17 mouse cellular contexts compared by ENCODE assay signal in the genomic region with DNA sequence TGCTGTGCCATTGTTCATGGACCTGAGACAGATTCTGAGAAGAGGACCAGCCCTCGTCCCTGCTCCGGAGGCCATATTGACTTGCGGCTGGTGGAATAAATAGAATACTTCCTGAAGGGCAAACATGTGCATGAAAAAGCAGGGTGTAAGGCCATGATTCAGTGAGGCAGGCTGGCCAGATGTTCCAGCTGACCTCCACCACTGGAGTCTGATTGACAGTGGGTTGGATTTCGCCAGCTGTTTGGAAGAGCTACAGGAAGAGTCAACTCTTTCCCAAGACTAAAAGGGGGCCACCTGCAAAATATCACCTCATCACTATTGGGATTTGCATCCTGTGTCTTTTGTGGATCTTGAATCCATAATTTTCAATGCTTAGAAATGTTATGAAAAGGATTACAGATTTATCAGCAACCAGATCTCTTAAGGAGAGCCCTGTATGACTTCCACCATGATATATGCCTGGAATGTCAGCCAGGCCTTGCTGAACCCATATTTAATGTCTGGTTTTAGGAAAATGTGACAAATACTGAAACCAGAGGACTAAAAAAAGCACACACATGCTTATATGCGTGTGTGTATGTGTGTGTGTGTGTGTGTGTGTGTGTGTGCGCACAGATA.
A peak's percentile ranks its signal among the peaks of the same experiment; 100 is the strongest.
DNase-seq lines count a peak whose midpoint lies in the region; ATAC-seq and TF ChIP-seq lines count a peak whose summit lies in the region.
"Had no signal": no experiment of that assay in that cellular context is flagged by ENCODE, and none has a peak within 500 bp of the region (broad histone marks: within the 10 kb centered on the region; RNA-seq: fewer than 3 reads in every experiment).

No protein-coding gene starts in this region.

- no peak for TF ChIP-seq EP300 in lung, postnatal 0 days (IDR thresholded peaks at IDR 0.05)

- no peaks in the 10 kb centered on the region for H3K27me3 ChIP-seq in limb, embryonic 11.5 days (ENCODE audit: control insufficient read depth, insufficient read depth, low read length)
- H3K27me3 ChIP-seq in limb, embryonic 10.5 days (ENCODE audit: low read depth, poor library complexity, severe bottlenecking), result no peaks in the 10 kb centered on the region
- H3K27me3 ChIP-seq in embryonic facial prominence, embryonic 11.5 days (ENCODE audit: control insufficient read depth, insufficient read depth, low read length), result no peaks in the 10 kb centered on the region
- no peaks in the 10 kb centered on the region for H3K27me3 ChIP-seq in kidney, embryonic 15.5 days
- H3K27me3 ChIP-seq in stomach, embryonic 16.5 days (ENCODE audit: control insufficient read depth, insufficient read depth, low read length), result no peaks in the 10 kb centered on the region
- H3K27me3 ChIP-seq in lung, postnatal 0 days (replicated peaks; ENCODE audit: insufficient read depth, low read length), result no peaks in the 10 kb centered on the region
- H3K27me3 ChIP-seq in forebrain, embryonic 14.5 days (replicated peaks; ENCODE audit: control insufficient read depth, insufficient read depth, low read length), result no peaks in the 10 kb centered on the region
- H3K27me3 ChIP-seq: liver, embryonic 13.5 days; megakaryocyte, embryonic 14.5 days had no signal

- H3K36me3 ChIP-seq in limb, embryonic 11.5 days (ENCODE audit: control insufficient read depth, insufficient read depth, low read length), result no peaks in the 10 kb centered on the region
- no peaks in the 10 kb centered on the region for H3K36me3 ChIP-seq in limb, embryonic 10.5 days
- H3K36me3 ChIP-seq in embryonic facial prominence, embryonic 11.5 days (replicated peaks; ENCODE audit: control insufficient read depth, insufficient read depth, low read depth, low read length), result no peaks in the 10 kb centered on the region
- no peaks in the 10 kb centered on the region for H3K36me3 ChIP-seq in kidney, embryonic 15.5 days
- no peaks in the 10 kb centered on the region for H3K36me3 ChIP-seq in stomach, embryonic 16.5 days (ENCODE audit: control insufficient read depth, insufficient read depth, low read length)
- no peaks in the 10 kb centered on the region for H3K36me3 ChIP-seq in lung, postnatal 0 days (ENCODE audit: insufficient read depth, low read length)
- no peaks in the 10 kb centered on the region for H3K36me3 ChIP-seq in forebrain, embryonic 14.5 days (ENCODE audit: control insufficient read depth, insufficient read depth, low read length)
- H3K36me3 ChIP-seq: G1E; liver, embryonic 13.5 days had no signal

- WGBS in limb, embryonic 11.5 days, result 79% methylated on average over 6 of the region's 6 CpGs
- WGBS in limb, embryonic 10.5 days, result 84% methylated on average over 6 of the region's 6 CpGs
- 79% methylated on average over 6 of the region's 6 CpGs for WGBS in embryonic facial prominence, embryonic 11.5 days
- WGBS in kidney, embryonic 15.5 days, result 52% methylated on average over 6 of the region's 6 CpGs
- 56% methylated on average over 6 of the region's 6 CpGs for WGBS in stomach, embryonic 16.5 days
- 79% methylated on average over 6 of the region's 6 CpGs for WGBS in lung, postnatal 0 days
- 90% methylated on average over 6 of the region's 6 CpGs for WGBS in forebrain, embryonic 14.5 days

- no peak overlapping the region for H3K4me2 ChIP-seq in limb, embryonic 11.5 days (ENCODE audit: low read depth, severe bottlenecking)
- no peak overlapping the region for H3K4me2 ChIP-seq in embryonic facial prominence, embryonic 11.5 days (ENCODE audit: low read depth, low read length)
- H3K4me2 ChIP-seq in kidney, embryonic 15.5 days, result no peak overlapping the region
- H3K4me2 ChIP-seq in stomach, embryonic 16.5 days (ENCODE audit: low read depth, low read length), result no peak overlapping the region
- H3K4me2 ChIP-seq in lung, postnatal 0 days (replicated peaks; ENCODE audit: low read depth, low read length), result no peak overlapping the region
- H3K4me2 ChIP-seq in forebrain, embryonic 14.5 days (ENCODE audit: low read length), result no peak overlapping the region
- H3K4me2 ChIP-seq: liver, embryonic 13.5 days had no signal

- no peak overlapping the region for H3K4me3 ChIP-seq in limb, embryonic 11.5 days (ENCODE audit: low read depth, low read length)
- H3K4me3 ChIP-seq in limb, embryonic 10.5 days, result no peak overlapping the region
- H3K4me3 ChIP-seq in embryonic facial prominence, embryonic 11.5 days (ENCODE audit: low read depth, low read length), result no peak overlapping the region
- H3K4me3 ChIP-seq in kidney, embryonic 15.5 days (replicated peaks), result no peak overlapping the region
- H3K4me3 ChIP-seq in stomach, embryonic 16.5 days (replicated peaks; ENCODE audit: low read length), result no peak overlapping the region
- no peak overlapping the region for H3K4me3 ChIP-seq in lung, postnatal 0 days (ENCODE audit: low read depth, low read length)
- no peak overlapping the region for H3K4me3 ChIP-seq in forebrain, embryonic 14.5 days (ENCODE audit: low read depth, low read length)
- H3K4me3 ChIP-seq: liver, embryonic 13.5 days; megakaryocyte, embryonic 14.5 days had no signal

- peak; percentile 33 for DNase-seq in limb, embryonic 11.5 days (ENCODE audit: low spot score)
- DNase-seq in limb, embryonic 10.5 days (ENCODE audit: low spot score), result no peak
- DNase-seq in embryonic facial prominence, embryonic 11.5 days (ENCODE audit: low spot score), result peak; percentile 13
- no peak for DNase-seq in adrenal gland, postnatal 36 days
- DNase-seq in lung, postnatal 0 days (ENCODE audit: low spot score), result no peak
- no peak for DNase-seq in forebrain, embryonic 14.5 days (ENCODE audit: low spot score)
- DNase-seq: cerebellum, postnatal 10 days; forebrain, postnatal 0 days; heart, postnatal 4 days; left cerebral cortex, postnatal 4 days; liver, embryonic 13.5 days; spleen, adult 18-20 months; thymus, postnatal 14 days had no signal

- no peaks in the 10 kb centered on the region for H3K9me3 ChIP-seq in limb, embryonic 11.5 days (ENCODE audit: control insufficient read depth, low read length)
- no peaks in the 10 kb centered on the region for H3K9me3 ChIP-seq in limb, embryonic 10.5 days (replicated peaks)
- H3K9me3 ChIP-seq in embryonic facial prominence, embryonic 11.5 days (replicated peaks; ENCODE audit: control insufficient read depth, low read length), result no peaks in the 10 kb centered on the region
- H3K9me3 ChIP-seq in kidney, embryonic 15.5 days (replicated peaks), result no peaks in the 10 kb centered on the region
- no peaks in the 10 kb centered on the region for H3K9me3 ChIP-seq in stomach, embryonic 16.5 days (replicated peaks; ENCODE audit: control insufficient read depth, low read length)
- no peaks in the 10 kb centered on the region for H3K9me3 ChIP-seq in lung, postnatal 0 days (ENCODE audit: low read length)
- no peaks in the 10 kb centered on the region for H3K9me3 ChIP-seq in forebrain, embryonic 14.5 days (replicated peaks; ENCODE audit: control insufficient read depth, low read length)
- H3K9me3 ChIP-seq: liver, embryonic 13.5 days; megakaryocyte, embryonic 14.5 days had no signal

- no peak for ATAC-seq in limb, embryonic 11.5 days (ENCODE audit: insufficient number of reproducible peaks, low FRiP score, low TSS enrichment, low read depth)
- ATAC-seq in embryonic facial prominence, embryonic 11.5 days (replicated peaks; ENCODE audit: insufficient number of reproducible peaks, low FRiP score, low TSS enrichment, low read depth), result no peak
- no peak; the same call in 1 of the 2 replicates for ATAC-seq in kidney, embryonic 15.5 days (replicated peaks; ENCODE audit: low FRiP score)
- ATAC-seq in stomach, embryonic 16.5 days (ENCODE audit: insufficient read depth, low FRiP score), result peak; percentile 68; the same call in 1 of the 2 replicates
- ATAC-seq in lung, postnatal 0 days, result no peak
- ATAC-seq in forebrain, embryonic 14.5 days, result no peak
- ATAC-seq: forebrain, postnatal 0 days had no signal

- no peak overlapping the region for H3K27ac ChIP-seq in limb, embryonic 11.5 days (replicated peaks; ENCODE audit: low read depth, low read length)
- no peak overlapping the region for H3K27ac ChIP-seq in limb, embryonic 10.5 days
- no peak overlapping the region for H3K27ac ChIP-seq in embryonic facial prominence, embryonic 11.5 days (replicated peaks; ENCODE audit: low read depth, low read length)
- H3K27ac ChIP-seq in kidney, embryonic 15.5 days, result peak overlapping the region; percentile 69
- H3K27ac ChIP-seq in stomach, embryonic 16.5 days (ENCODE audit: low read length), result no peak overlapping the region
- no peak overlapping the region for H3K27ac ChIP-seq in lung, postnatal 0 days (ENCODE audit: low read length)
- H3K27ac ChIP-seq in forebrain, embryonic 14.5 days (ENCODE audit: low read depth, low read length), result no peak overlapping the region
- H3K27ac ChIP-seq: liver, embryonic 13.5 days had no signal

- H3K9ac ChIP-seq in limb, embryonic 11.5 days (ENCODE audit: low read length), result no peak overlapping the region
- no peak overlapping the region for H3K9ac ChIP-seq in embryonic facial prominence, embryonic 11.5 days (replicated peaks; ENCODE audit: low read length)
- H3K9ac ChIP-seq in kidney, embryonic 15.5 days, result no peak overlapping the region
- H3K9ac ChIP-seq in stomach, embryonic 16.5 days (ENCODE audit: low read length), result no peak overlapping the region
- H3K9ac ChIP-seq in lung, postnatal 0 days (replicated peaks; ENCODE audit: low read depth), result no peak overlapping the region
- H3K9ac ChIP-seq in forebrain, embryonic 14.5 days (ENCODE audit: low read length), result no peak overlapping the region
- H3K9ac ChIP-seq: forebrain, postnatal 0 days; liver, embryonic 13.5 days had no signal

- TF ChIP-seq CTCF in lung, postnatal 0 days (IDR thresholded peaks at IDR 0.05), result no peak

- H3K4me1 ChIP-seq in limb, embryonic 11.5 days (ENCODE audit: control insufficient read depth, insufficient read depth, low read length), result no peaks in the 10 kb centered on the region
- peaks cover 25% of the 10 kb centered on the region for H3K4me1 ChIP-seq in limb, embryonic 10.5 days
- H3K4me1 ChIP-seq in embryonic facial prominence, embryonic 11.5 days (ENCODE audit: control insufficient read depth, insufficient read depth, low read length), result no peaks in the 10 kb centered on the region
- peaks cover 16% of the 10 kb centered on the region for H3K4me1 ChIP-seq in kidney, embryonic 15.5 days
- peaks cover 5% of the 10 kb centered on the region; the same call in 1 of the 2 replicates for H3K4me1 ChIP-seq in stomach, embryonic 16.5 days (ENCODE audit: control insufficient read depth, insufficient read depth, low read length)
- no peaks in the 10 kb centered on the region for H3K4me1 ChIP-seq in lung, postnatal 0 days (ENCODE audit: insufficient read depth, low read depth, low read length)
- no peaks in the 10 kb centered on the region for H3K4me1 ChIP-seq in forebrain, embryonic 14.5 days (ENCODE audit: control insufficient read depth, insufficient read depth, low read length)
- H3K4me1 ChIP-seq: liver, embryonic 13.5 days; megakaryocyte, embryonic 14.5 days had no signal

Comparison
In these comparisons a context has a peak if more than half of its experiments do, and no peak if none do; other contexts are left out.
1. DNase-seq: peak in limb, embryonic 11.5 days (single experiment) and embryonic facial prominence, embryonic 11.5 days (single experiment); none in limb, embryonic 10.5 days (single experiment), adrenal gland, postnatal 36 days (0 of 2), lung, postnatal 0 days (single experiment) and forebrain, embryonic 14.5 days (single experiment).